ENCODE assay signal across 8 mouse cellular contexts in the genomic region with DNA sequence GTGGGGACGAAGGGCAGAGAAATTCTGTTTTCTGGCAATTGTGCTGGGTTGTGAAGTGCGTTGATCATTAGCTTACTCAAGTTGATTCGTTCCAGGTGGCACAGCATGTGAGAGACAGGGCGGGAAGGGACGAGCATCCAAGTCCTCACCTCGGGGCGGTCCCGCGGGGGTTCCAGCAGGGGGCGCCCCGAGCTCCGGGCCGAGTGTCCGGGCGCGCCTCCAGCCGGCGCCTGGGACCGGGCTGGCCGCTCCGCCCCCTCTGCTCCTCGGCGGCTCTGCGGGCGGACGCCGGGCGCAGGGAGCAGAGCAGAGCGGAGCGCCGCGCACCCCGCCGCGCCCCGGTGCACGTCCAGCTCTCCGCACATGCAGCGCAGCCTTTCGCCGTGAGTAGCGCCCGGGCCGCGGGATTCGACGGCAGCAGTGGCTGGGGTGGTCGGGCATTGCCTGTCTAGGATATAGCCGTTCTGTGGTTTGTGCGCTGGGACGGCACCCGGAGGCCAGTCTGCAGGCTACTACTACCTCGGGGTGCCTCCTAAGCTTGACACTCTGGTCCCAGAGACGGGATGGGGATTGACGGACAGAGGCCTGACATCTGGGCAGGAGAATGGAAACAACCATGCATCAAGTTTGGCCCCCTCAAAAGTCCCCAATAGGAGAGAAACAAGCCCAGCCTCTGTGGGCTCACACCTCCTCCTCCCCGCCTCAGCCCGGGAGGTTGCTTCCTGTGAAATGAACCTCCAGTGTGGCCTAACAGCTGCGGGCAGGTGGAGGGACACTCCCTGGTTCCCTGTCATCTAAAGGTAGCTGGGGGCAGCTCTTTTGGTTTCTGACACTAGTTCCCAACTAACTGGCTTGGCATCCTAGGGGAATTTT. TPM values are rescaled to one million over a fixed set of nuclear protein-coding genes. Genes with fewer than 3 reads are reported as not detected.
DNase-seq lines count a peak whose midpoint lies in the region; ATAC-seq lines count a peak whose summit lies in the region.

Dapk2 (plus strand) TSS at position 266 of the 873 bp plus-strand sequence.

- ATAC-seq in intestine, embryonic 14.5 days (replicated peaks; ENCODE audit: low FRiP score, low TSS enrichment, low read depth), result peak; percentile 86

- intact Hi-C loops in gastrocnemius, postnatal 36 days (cut with DNase I), result loop anchor here (5.0 kb wide), 3 partner anchors 84 to 124 kb away; no protein-coding TSS in a partner anchor
- intact Hi-C loops in left cerebral cortex, postnatal 36 days (cut with DNase I), result no loop called here

- peaks cover 16% of the 10 kb centered on the region; the same call in 1 of the 2 replicates for H3K27me3 ChIP-seq in intestine, embryonic 14.5 days (replicated peaks; ENCODE audit: control insufficient read depth, insufficient read depth, low read length)
- H3K27me3 ChIP-seq in midbrain, embryonic 10.5 days (ENCODE audit: low read depth, poor library complexity, severe bottlenecking), result peaks cover 44% of the 10 kb centered on the region

- DNase-seq in adrenal gland, adult 18-20 months (ENCODE audit: low spot score in 2 of 2), result peak; percentile 90 to 95
- peak; percentile 86 for DNase-seq in embryo, embryonic 10.5 days (ENCODE audit: low spot score)
- DNase-seq in gastrocnemius, postnatal 36 days, result peak; percentile 86
- DNase-seq in intestine, embryonic 14.5 days (ENCODE audit: low spot score), result peak; percentile 82
- peak; percentile 33 to 58 for DNase-seq in left cerebral cortex, postnatal 36 days (ENCODE audit: low spot score in 2 of 2)
- DNase-seq in midbrain, embryonic 10.5 days (ENCODE audit: low spot score), result peak; percentile 75
- peak; percentile 71 for DNase-seq in right cerebral cortex, postnatal 4 days
- DNase-seq in yolk sac, embryonic 10.5 days (ENCODE audit: low spot score), result peak; percentile 74

- peak within 1 kb of the TSS; percentile 39 for H3K4me3 ChIP-seq in intestine, embryonic 14.5 days (ENCODE audit: low read depth, low read length)
- H3K4me3 ChIP-seq in midbrain, embryonic 10.5 days, result peak within 1 kb of the TSS; percentile 56

- no peaks in the 10 kb centered on the region for H3K36me3 ChIP-seq in intestine, embryonic 14.5 days (ENCODE audit: control insufficient read depth, insufficient read depth, low read length)
- H3K36me3 ChIP-seq in midbrain, embryonic 10.5 days, result no peaks in the 10 kb centered on the region

- 2% methylated on average over 58 of the region's 58 CpGs for WGBS in intestine, embryonic 14.5 days
- WGBS in midbrain, embryonic 10.5 days, result 2% methylated on average over 58 of the region's 58 CpGs

- H3K9ac ChIP-seq in intestine, embryonic 14.5 days (ENCODE audit: low read length), result peak within 1 kb of the TSS; percentile 32; the same call in 1 of the 2 replicates

- no peaks in the 10 kb centered on the region for H3K9me3 ChIP-seq in intestine, embryonic 14.5 days (ENCODE audit: control insufficient read depth, low read length)
- H3K9me3 ChIP-seq in midbrain, embryonic 10.5 days (replicated peaks), result no peaks in the 10 kb centered on the region

- H3K4me1 ChIP-seq in intestine, embryonic 14.5 days (replicated peaks; ENCODE audit: control insufficient read depth, insufficient read depth, low read length), result no peaks in the 10 kb centered on the region
- H3K4me1 ChIP-seq in midbrain, embryonic 10.5 days, result peaks cover 11% of the 10 kb centered on the region

- H3K27ac ChIP-seq in intestine, embryonic 14.5 days (ENCODE audit: low read depth), result no peak within 1 kb of the TSS
- H3K27ac ChIP-seq in midbrain, embryonic 10.5 days (replicated peaks), result peak within 1 kb of the TSS; percentile 79

- H3K4me2 ChIP-seq in intestine, embryonic 14.5 days (ENCODE audit: low read length), result peak within 1 kb of the TSS; percentile 61

RNA-seq across cellular contexts. Expression of gene Dapk2, which starts in this region (rescaled TPM):
- 1 to 10 TPM; 4.4 to 4.9 TPM for total RNA-seq in adrenal gland, adult 18-20 months (2021)
- 10 to 100 TPM; 21.6 to 24.0 TPM for total RNA-seq in gastrocnemius, postnatal 36 days (2021)
- polyA plus RNA-seq in intestine, embryonic 14.5 days (2014; fragmentation: Nextera tagmentation; extraction: Ambion mirVana), result 4.4 and 4.8 TPM in 2 replicates
- total RNA-seq in left cerebral cortex, postnatal 36 days (2021), result 1 to 10 TPM; 2.4 to 3.6 TPM
- 6.3 TPM in 2 replicates for polyA plus RNA-seq in midbrain, embryonic 10.5 days (2016; fragmentation: Nextera tagmentation; extraction: Ambion mirVana)
